Mouse (Mus musculus) stomach, postnatal 0 days (tissue): Measurements from ENCODE around the gene Abhd17c.

Source experiments
- CTCF ChIP-seq: IDR thresholded peaks from 2 replicates; pipeline ENCODE4 v1.5.1; 2016; ENCODE audit warnings: antibody characterized with exemption, low read depth, mild to moderate bottlenecking, moderate library complexity
- EP300 ChIP-seq: optimal IDR thresholded peaks from 2 replicates; pipeline ENCODE3; 2016; ENCODE audit warnings: antibody characterized with exemption

GRCm38 (mm10) chr7:84121778-84122177 is 29.9 kb downstream of the Abhd17c start:
- TF ChIP-seq CTCF (no peak), EP300 (no peak)
